In the genomic region with DNA sequence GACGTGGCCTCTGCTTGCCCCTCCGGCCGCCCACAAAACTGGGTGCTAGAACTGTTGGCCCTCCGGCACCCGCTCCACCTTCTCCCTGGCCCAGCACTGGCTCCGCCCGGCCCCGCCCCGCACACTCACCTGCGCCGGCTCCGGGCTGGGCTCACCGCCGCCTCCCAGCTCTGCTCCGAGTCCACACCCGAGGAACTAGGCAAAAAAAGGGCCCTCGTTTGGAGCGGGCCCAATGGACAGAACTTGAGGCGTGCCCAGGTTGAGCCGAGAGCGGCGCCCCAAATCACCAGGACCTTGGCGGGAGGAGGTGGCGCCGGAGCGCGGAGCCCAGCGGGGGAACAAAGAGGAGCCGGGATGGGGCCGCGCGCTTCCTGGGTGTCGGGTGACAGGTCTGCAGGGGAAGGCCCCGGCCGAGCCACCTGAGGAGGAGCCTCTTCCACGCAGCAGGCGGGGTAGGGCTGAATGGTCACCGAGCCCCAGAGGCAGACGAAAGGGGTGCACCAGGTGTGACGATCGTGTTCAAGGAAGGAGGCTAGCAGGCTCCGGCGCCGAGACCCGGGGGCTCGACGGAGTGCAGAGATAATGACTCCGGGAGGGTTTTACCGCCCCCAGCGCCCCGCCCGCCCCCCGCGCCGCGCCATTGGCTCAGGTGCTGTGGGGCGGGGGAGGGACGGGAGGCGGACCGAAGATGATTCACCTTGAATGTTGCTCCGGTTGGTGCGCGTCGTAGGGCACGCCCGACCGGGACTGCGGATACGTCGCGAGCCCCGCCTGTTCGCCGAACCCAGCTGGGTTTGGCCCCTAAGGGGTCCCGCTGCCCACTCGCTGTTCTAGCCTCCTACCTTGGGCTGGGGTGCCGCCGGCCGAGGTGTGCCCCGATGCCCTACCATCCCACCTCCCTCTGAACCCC, we compare ENCODE assay signal across 8 mouse cellular contexts.
DNase-seq lines count a peak whose midpoint lies in the region; ATAC-seq and TF ChIP-seq lines count a peak whose summit lies in the region.

No protein-coding gene starts in this region.

- peak overlapping the region; percentile 65 for H3K4me2 ChIP-seq in embryonic facial prominence, embryonic 13.5 days
- H3K4me2 ChIP-seq in lung, postnatal 0 days (replicated peaks; ENCODE audit: low read depth, low read length): peak overlapping the region; percentile 59

- ATAC-seq in embryonic facial prominence, embryonic 13.5 days (ENCODE audit: insufficient number of reproducible peaks, insufficient read depth, low FRiP score, low TSS enrichment, low read depth): peak; percentile 44
- peak; percentile 86 for ATAC-seq in lung, postnatal 0 days

- no peaks in the 10 kb centered on the region for H3K9me3 ChIP-seq in embryonic facial prominence, embryonic 13.5 days
- no peaks in the 10 kb centered on the region for H3K9me3 ChIP-seq in lung, postnatal 0 days (ENCODE audit: low read length)

- no peak for TF ChIP-seq CTCF in lung, postnatal 0 days (IDR thresholded peaks at IDR 0.05)

- H3K4me1 ChIP-seq in embryonic facial prominence, embryonic 13.5 days: peaks cover 81% of the 10 kb centered on the region
- peaks cover 14% of the 10 kb centered on the region; the same call in 1 of the 2 replicates for H3K4me1 ChIP-seq in lung, postnatal 0 days (ENCODE audit: insufficient read depth, low read depth, low read length)

- H3K4me3 ChIP-seq in embryonic facial prominence, embryonic 13.5 days: peak overlapping the region; percentile 49
- H3K4me3 ChIP-seq in lung, postnatal 0 days (ENCODE audit: low read depth, low read length): peak overlapping the region; percentile 40

- under 1% methylated on average over 80 of the region's 80 CpGs for WGBS in embryonic facial prominence, embryonic 13.5 days
- 3% methylated on average over 70 of the region's 80 CpGs for whole genome bisulfite sequencing in lung, postnatal 0 days

- no peak for TF ChIP-seq EP300 in lung, postnatal 0 days (IDR thresholded peaks at IDR 0.05)

- H3K27ac ChIP-seq in embryonic facial prominence, embryonic 13.5 days: peak overlapping the region; percentile 82
- peak overlapping the region; percentile 58; the same call in 1 of the 2 replicates for H3K27ac ChIP-seq in lung, postnatal 0 days (ENCODE audit: low read length)

- peak overlapping the region; percentile 71 for H3K9ac ChIP-seq in embryonic facial prominence, embryonic 13.5 days
- peak overlapping the region; percentile 23 for H3K9ac ChIP-seq in lung, postnatal 0 days (replicated peaks; ENCODE audit: low read depth)

- peak; percentile 31 for DNase-seq in spleen, adult 12 weeks (ENCODE audit: low spot score)
- DNase-seq in spleen, postnatal 14 days (ENCODE audit: low spot score in 2 of 2): no peak
- peak; percentile 32 for DNase-seq in kidney, adult 9 months
- peak; percentile 82 for DNase-seq in lung, postnatal 0 days (ENCODE audit: low spot score)
- DNase-seq in splenic B cell, adult 2 months (ENCODE audit: low read depth, low spot score): peak; percentile 69
- no peak for DNase-seq in right cerebral cortex, postnatal 4 days
- DNase-seq in layer of hippocampus, postnatal 25 days (ENCODE audit: extremely low spot score in 1 of 2, low spot score in 1 of 2): no peak

- peaks cover 90% of the 10 kb centered on the region for H3K27me3 ChIP-seq in embryonic facial prominence, embryonic 13.5 days
- peaks cover 80% of the 10 kb centered on the region for H3K27me3 ChIP-seq in lung, postnatal 0 days (replicated peaks; ENCODE audit: insufficient read depth, low read length)
- H3K27me3 ChIP-seq in splenic B cell, adult 2 months (ENCODE audit: control insufficient read depth, insufficient read depth, low read length, poor library complexity, severe bottlenecking): 0 out of 2 replicates have a peak, but pooled peaks cover 2% of the 10 kb centered on the region

- no peaks in the 10 kb centered on the region for H3K36me3 ChIP-seq in embryonic facial prominence, embryonic 13.5 days
- no peaks in the 10 kb centered on the region for H3K36me3 ChIP-seq in lung, postnatal 0 days (ENCODE audit: insufficient read depth, low read length)
- H3K36me3 ChIP-seq in splenic B cell, adult 2 months (ENCODE audit: control insufficient read depth, insufficient read depth, low read length, poor library complexity, severe bottlenecking): no peaks in the 10 kb centered on the region

Comparison
In these comparisons a context has a peak if more than half of its experiments do, and no peak if none do; other contexts are left out.
1. DNase-seq: peak in spleen, adult 12 weeks (single experiment), kidney, adult 9 months (single experiment), lung, postnatal 0 days (single experiment) and splenic B cell, adult 2 months (single experiment); none in spleen, postnatal 14 days (0 of 2), right cerebral cortex, postnatal 4 days (single experiment) and layer of hippocampus, postnatal 25 days (0 of 2).